Mouse (Mus musculus): ENCODE measurements around the gene Fyb2.
A peak's percentile ranks its signal among the peaks of the same experiment; 100 is the strongest.

The Fyb2 gene

DNA sequence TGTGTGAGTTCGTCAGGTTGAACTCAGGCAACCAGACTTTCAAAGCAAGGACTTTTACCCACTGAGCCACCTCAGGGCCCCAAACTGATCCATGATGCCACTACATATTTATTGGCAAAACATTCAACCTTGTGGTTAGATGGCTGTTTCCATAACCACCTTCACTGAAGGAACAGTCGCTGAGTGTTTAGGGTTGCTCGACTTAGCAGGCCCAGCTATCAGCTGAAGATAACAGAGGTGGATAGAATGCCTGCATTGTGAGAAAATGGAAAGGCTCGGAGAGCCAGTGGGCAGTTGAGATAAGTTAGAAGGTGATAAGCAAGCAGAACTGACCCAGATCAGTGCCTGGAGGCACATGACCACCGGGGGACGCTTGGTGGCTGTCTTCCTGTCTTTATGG, 26.3 kb downstream of the Fyb2 start:
- DNase-seq (ENCODE audit: extremely low read depth, low read depth) = no peak

GRCm38 (mm10) chr4:104941895-104942294, 28.6 kb downstream of the Fyb2 start:
- no peak for DNase-seq (ENCODE audit: extremely low read depth, low read depth)

GRCm38 (mm10) chr4:104944482-104944881, 31.2 kb downstream of the Fyb2 start:
- no peak for DNase-seq (ENCODE audit: extremely low read depth, low read depth)

- DNase-seq (ENCODE audit: extremely low read depth, low read depth) = peak; percentile 23
Observed at GRCm38 (mm10) chr4:104948886-104949285, 35.6 kb downstream of the Fyb2 start.

- DNase-seq (ENCODE audit: extremely low read depth, low read depth) = no peak
Observed at GRCm38 (mm10) chr4:104949304-104949703, 36.0 kb downstream of the Fyb2 start.

GRCm38 (mm10) chr4:104951280-104951878, 38.1 kb downstream of the Fyb2 start:
- DNase-seq (ENCODE audit: extremely low read depth, low read depth) = no peak

DNA sequence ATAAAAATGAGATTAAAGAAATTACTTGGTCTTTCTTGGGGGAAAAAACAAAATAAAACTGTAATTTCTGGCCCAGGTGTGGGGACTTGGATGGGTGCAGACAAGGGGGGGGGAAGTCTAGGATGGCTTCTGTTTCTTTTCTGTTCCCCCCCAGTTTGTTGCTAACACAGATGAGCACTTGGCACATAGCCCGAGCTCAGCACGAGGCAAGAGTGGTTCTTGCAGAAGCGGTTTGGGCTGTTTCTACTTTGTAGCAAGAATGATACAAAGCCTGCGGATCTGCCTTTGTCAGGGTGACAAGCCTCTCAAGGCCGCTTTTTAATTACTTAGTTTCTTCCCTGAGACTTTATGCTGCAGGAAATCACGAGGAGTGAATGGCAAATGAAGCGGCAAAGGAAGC, 43.4 kb downstream of the Fyb2 start:
- DNase-seq (ENCODE audit: extremely low read depth, low read depth) = no peak

DNA sequence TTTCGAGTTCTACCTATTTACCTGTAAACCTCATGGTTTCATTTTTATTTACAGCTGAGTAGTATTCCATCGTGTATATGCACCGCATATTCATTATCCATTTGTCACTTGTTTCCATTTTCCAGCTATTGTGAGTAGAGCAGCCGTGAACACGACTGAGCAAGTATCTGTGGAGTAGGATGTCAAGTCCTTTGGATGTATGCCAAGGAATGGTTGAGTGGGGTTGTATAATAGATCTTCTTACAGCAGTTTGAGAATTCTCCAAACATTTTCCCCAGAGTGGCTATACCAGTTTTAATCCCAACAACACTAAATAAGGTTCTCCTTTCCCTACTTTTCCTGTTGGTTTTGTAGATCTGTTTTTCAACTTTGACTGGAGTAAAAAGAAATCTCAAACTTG, 48.2 kb downstream of the Fyb2 start:
- no peak for DNase-seq (ENCODE audit: extremely low read depth, low read depth)

DNA sequence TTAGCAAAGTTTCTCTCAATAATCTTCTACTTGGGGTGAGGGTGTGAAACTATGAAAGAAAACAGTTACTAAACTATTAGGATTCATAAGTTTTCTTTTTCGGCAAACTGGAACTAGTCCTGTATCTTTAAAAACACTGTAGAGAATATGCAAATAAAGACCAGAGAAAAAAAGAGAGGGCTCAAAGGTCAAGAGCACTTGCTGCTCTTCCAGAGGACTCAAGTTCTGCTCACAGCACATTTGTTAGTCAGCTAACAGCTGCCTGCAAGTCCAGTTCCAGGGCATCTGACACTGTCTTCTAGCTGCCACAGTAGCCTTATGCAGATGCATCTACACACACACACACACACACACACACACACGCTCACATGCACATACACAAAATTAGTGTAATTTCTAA, 59.4 kb downstream of the Fyb2 start:
- DNase-seq (ENCODE audit: extremely low read depth, low read depth) = no peak

DNA sequence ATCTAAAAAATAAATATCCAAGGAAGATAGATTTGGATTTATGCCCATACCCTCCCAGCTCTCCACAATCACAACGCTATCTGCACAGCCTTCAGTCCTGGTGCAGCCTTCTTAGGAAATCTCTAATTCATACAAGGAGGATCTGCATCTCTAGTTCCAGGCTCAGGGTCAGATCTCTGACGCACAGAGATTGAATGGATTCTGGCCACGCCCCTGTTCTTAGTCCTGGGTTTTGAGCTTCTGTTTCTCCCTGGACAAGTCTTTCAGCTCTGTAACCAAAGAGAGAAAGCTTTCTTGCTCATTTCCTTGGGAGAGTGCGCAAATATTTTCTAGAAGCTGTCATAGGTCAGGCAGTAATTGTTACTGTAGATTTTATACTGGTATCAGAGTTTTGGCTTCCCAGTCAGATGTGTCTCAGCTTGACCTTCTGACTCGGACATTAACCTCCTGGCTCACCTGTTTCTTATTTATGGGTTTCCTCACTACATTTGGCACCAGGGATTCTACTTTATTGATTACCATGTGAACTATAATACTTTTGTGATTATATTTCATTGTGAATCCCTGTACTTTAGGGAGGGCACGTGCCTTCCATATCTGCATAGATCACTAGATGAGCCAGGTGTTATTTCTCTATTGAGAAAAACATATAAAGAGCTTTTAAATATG, 62.0 kb downstream of the Fyb2 start:
- DNase-seq (ENCODE audit: extremely low read depth, low read depth) = no peak

DNA sequence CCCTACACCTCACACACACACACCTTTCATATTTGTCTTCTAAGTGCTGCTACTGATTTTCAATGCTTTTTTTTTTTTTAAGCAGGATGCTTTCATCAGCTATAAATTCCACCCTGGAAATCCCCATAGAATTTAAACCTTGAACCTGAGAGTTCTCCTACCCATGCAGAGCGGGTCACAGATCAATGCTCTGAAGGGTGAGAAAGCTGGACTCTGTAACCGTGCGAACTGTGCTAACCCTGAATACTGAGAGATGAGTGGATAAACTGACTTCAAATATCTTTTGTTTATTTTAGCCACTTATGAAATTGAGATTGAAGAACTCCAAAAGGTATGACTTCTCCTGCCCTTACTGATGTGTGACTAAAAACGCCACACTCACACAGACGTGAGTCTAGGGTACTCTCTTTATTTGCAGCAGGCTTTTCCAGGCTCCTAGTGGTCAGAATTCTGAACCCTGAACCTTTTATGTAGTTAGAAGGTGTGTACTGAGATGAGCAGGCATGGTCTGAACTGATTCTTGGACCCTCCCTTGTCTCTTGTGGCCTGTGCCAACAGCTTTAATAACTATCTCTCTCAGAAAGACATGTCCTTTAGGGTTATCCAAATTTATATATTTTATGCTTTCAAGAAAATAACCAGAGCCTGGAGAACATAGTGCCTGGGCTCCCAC, 72.8 kb downstream of the Fyb2 start:
- DNase-seq (ENCODE audit: extremely low read depth, low read depth) = no peak

GRCm38 (mm10) chr4:104987631-104988030, 74.4 kb downstream of the Fyb2 start:
- DNase-seq (ENCODE audit: extremely low read depth, low read depth) = no peak

DNA sequence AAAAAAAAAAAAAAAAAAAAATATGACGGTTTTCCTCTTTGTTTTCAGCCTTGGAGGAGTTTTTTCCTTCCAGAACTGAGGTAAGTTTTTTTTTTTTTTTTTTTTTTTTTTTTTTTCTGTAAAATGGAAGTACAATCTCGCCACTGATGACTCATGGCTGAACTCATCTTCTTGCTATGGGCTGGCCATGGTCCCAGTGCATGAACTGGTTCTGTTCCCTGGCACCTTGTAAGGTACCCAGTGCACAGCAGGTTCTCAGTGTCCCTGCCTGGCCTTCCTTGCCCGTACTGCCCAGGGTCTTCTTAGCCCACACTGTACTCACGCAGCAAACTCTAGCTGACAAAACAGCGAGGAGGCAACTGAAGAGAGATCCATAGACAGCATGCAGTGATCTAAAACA, 74.8 kb downstream of the Fyb2 start:
- no peak for DNase-seq (ENCODE audit: extremely low read depth, low read depth)

- DNase-seq (ENCODE audit: extremely low read depth, low read depth) = no peak
Observed at GRCm38 (mm10) chr4:104988709-104989108, 75.5 kb downstream of the Fyb2 start.

DNA sequence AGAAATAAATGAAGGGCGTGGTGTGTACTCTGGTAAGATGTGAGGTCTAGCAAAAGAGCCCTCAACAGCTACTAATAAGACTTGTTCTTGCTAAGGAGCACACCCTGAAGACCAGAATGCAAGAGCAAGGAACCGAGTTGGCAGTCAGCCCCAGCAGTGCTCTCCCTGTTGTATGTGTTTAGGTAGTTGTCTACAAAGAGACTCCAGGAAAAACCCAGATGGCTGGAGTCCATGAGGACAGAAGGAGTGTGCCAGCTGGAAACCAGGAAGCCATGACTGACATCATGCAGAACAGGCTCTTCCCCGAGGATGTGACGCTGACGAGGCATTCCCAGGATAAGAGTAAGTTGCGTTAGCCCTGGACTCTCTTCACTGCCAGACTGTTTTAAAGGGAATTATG, 76.8 kb downstream of the Fyb2 start:
- no peak for DNase-seq (ENCODE audit: extremely low read depth, low read depth)

GRCm38 (mm10) chr4:104990686-104991085, 77.4 kb downstream of the Fyb2 start:
- DNase-seq (ENCODE audit: extremely low read depth, low read depth) = no peak

GRCm38 (mm10) chr4:104992271-104992670, 79.0 kb downstream of the Fyb2 start:
- no peak for DNase-seq (ENCODE audit: extremely low read depth, low read depth)

DNA sequence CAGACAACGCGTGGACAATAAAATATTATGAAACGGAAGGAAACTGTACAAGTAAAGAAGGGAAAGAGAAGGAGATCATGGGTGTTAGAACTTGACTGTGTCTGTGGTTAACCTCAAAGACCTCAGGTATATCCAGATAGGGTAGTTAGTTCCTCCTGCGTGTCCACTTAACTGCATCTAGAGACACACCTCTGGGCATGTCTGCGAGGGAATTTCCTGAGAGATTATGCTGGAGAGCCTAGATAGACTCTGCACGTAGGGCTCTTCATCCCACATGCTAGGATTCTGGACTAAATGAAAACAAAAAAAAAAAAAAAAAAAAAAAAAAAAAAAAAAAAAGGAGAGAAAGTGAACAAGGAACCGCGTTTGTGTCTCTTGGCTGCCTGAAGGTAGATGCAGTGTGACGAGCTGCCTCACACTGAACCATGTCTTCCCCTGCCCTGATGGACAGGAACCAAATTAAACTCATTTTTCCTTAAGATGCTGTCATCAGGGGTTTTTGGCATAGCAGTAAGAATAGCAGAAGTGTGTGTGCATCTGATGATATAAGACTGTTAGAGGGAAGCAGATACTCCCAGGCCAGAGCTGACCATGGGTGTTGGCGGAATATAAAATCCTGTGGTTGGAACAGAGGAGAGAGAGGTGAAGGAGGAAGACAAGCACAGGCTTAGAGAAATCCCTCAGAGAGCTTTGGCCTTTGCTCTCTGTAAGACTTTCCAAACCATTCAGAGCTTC, 80.1 kb downstream of the Fyb2 start:
- DNase-seq (ENCODE audit: extremely low read depth, low read depth) = peak; percentile 97

GRCm38 (mm10) chr4:104999702-105000101, 86.4 kb downstream of the Fyb2 start:
- no peak for DNase-seq (ENCODE audit: extremely low read depth, low read depth)

DNA sequence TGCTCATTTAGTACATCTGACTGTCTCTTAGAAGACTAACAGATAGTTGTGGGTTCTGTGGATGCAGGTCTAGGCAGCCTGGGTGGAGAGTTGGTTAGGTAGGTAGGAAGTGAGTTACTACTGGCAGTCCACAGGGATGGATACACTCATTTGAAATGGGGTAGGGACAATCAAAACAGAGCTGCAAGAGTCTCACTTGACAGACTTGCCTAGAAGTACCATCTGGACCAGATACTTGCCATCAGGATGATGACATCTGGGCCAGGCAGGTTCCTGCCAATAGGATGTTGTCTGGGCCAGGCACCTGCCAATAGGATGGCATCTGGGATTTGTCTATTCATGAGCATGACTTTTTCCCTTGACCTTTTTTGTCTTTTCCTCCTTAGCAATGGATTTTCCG, 88.5 kb downstream of the Fyb2 start:
- DNase-seq (ENCODE audit: extremely low read depth, low read depth) = no peak

DNA sequence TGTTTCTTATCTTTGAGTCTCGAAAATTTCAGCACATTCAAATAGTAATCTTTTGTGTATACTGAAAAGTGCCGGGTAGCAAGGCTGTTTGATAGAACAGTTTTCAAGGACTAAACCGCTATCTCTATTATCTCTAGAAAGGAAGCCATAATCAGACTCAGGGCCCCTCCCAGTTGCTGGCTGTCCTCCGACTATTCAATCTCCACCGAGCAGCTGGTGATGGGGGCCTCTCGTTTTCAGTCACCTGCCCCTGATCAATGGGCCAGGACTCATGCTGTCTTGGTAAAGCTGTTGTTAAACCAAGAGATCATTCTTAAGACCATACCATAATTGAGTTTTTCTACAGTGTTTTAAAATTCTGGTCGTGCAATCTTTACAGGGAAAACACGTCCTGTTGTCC, 90.9 kb downstream of the Fyb2 start:
- DNase-seq (ENCODE audit: extremely low read depth, low read depth) = peak; percentile 15

DNA sequence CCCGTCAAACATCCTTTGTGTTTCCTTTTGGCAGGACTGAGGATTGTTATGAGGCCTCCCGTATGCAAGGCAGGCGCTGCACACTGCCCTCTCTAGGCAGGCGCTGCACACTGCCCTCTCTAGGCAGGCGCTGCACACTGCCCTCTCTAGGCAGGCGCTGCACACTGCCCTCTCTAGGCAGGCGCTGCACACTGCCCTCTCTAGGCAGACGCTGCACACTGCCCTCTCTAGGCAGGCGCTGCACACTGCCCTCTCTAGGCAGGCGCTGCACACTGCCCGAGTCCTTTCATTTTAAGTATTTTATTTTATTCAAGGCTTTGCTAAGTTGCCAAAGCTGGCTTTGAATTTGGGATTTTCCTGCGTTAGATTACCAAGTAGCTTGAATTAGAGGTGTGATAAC, 91.4 kb downstream of the Fyb2 start:
- peak; percentile 26 for DNase-seq (ENCODE audit: extremely low read depth, low read depth)
